Mouse (Mus musculus) liver, embryonic 14.5 days (tissue): ENCODE measurements at regions not wholly inside any gene's neighbourhood (a gene's known extent, or its start where the extent isn't known, plus 50 kb on each side); places are given as distances from the start of the nearest gene placed in this dataset.

ENCODE experiments used
- ATAC-seq: fragments of 200-750 bp; cut with Nextera tagmentation; 2 replicates; pipeline ENCODE4 v1.8.0; 2017; ENCODE audit warnings: moderate number of reproducible peaks, mild to moderate bottlenecking, moderate library complexity; ENCODE audit not compliant: insufficient read depth
- DNase-seq, 3 experiments: peaks; one replicate each; pipeline ENCODE4 v3.0.0-alpha.2; 2012 to 2013; ENCODE audit warnings: low read depth in 3 of 3, low spot score in 3 of 3
- H3K27ac ChIP-seq: fragments of 300-500 bp; sonication (generic); 2 replicates; pipeline ENCODE4 v1.5.1; 2014; ENCODE audit warnings: moderate library complexity, mild to moderate bottlenecking, control low read depth, inconsistent platforms
- H3K27me3 ChIP-seq: fragments of 300-500 bp; sonication (generic); 2 replicates; pipeline ENCODE4 v1.6.1; 2014; ENCODE audit warnings: mild to moderate bottlenecking, low read length, moderate library complexity; ENCODE audit not compliant: control insufficient read depth, insufficient read depth
- H3K36me3 ChIP-seq: fragments of 300-500 bp; sonication (generic); replicated peaks from 2 replicates; pipeline ENCODE4 v1.6.1; 2014; ENCODE audit warnings: low read depth; ENCODE audit not compliant: control insufficient read depth, insufficient read depth
- H3K4me1 ChIP-seq, 2 experiments: fragments of 200-500 bp in 1 of 2; fragments of 300-500 bp in 1 of 2; sonication (generic) in 1 of 2; replicated peaks; 2 replicates each; pipeline ENCODE4 v1.6.1; 2012 to 2014; ENCODE audit warnings: antibody characterized with exemption in 1 of 2, inconsistent platforms in 1 of 2, low read length in 1 of 2; ENCODE audit not compliant: control insufficient read depth in 2 of 2, insufficient read depth in 2 of 2
- H3K4me2 ChIP-seq: fragments of 300-500 bp; sonication (generic); 2 replicates; pipeline ENCODE4 v1.6.1; 2014; ENCODE audit warnings: low read depth, mild to moderate bottlenecking, control low read depth, moderate library complexity
- H3K4me3 ChIP-seq, 2 experiments: fragments of 200-500 bp in 1 of 2; fragments of 300-500 bp in 1 of 2; sonication (generic) in 1 of 2; 2 replicates each; pipeline ENCODE4 v1.5.1; 2012 to 2014; ENCODE audit warnings: low read depth in 2 of 2, low read length in 2 of 2, mild to moderate bottlenecking in 2 of 2, control low read depth in 1 of 2, inconsistent platforms in 1 of 2, moderate library complexity in 1 of 2; ENCODE audit not compliant: insufficient read depth in 1 of 2
- H3K9ac ChIP-seq: fragments of 300-500 bp; sonication (generic); replicated peaks from 2 replicates; pipeline ENCODE4 v1.6.1; 2014; ENCODE audit warnings: mild to moderate bottlenecking, control low read depth, moderate library complexity
- H3K9me3 ChIP-seq: fragments of 300-500 bp; sonication (generic); 2 replicates; pipeline ENCODE4 v1.6.1; 2016; ENCODE audit warnings: low read length, mixed read lengths; ENCODE audit not compliant: control insufficient read depth
- CTCF ChIP-seq: IDR thresholded peaks from 2 replicates; pipeline ENCODE4 v1.5.1; 2016; ENCODE audit warnings: antibody characterized with exemption, low read depth, control low read depth
- EP300 ChIP-seq: IDR thresholded peaks from 2 replicates; pipeline ENCODE4 v1.6.1; 2016; ENCODE audit warnings: antibody characterized with exemption, low read depth
- WGBS: fragments of 180-500 bp; shearing (Covaris S2); extraction: QIAGEN DNeasy Blood & Tissue Kit; methylation state at CpG from one replicate; pipeline ENCODE4 v1.1.7; 2014; ENCODE audit not compliant: insufficient replicate concordance; 5-methylcytosine and 5-hydroxymethylcytosine counted together

GRCm38 (mm10) chr7:68480336-68480735, 206.7 kb downstream of the Fam169b start:
- Histone ChIP-seq H3K4me3 (no peak overlapping the region), H3K27me3 (no peaks in the 10 kb centered on the region), H3K9me3 (no peaks in the 10 kb centered on the region), H3K4me2 (no peak overlapping the region), H3K4me1 (no peaks in the 10 kb centered on the region), H3K27ac (no peak overlapping the region), H3K9ac (no peak overlapping the region), H3K36me3 (no peaks in the 10 kb centered on the region)
- 45% methylated on average over 3 of the region's 3 CpGs for WGBS
- DNase-seq (no peak), ATAC-seq (no peak)
- TF ChIP-seq EP300 (no peak), CTCF (no peak)

DNA sequence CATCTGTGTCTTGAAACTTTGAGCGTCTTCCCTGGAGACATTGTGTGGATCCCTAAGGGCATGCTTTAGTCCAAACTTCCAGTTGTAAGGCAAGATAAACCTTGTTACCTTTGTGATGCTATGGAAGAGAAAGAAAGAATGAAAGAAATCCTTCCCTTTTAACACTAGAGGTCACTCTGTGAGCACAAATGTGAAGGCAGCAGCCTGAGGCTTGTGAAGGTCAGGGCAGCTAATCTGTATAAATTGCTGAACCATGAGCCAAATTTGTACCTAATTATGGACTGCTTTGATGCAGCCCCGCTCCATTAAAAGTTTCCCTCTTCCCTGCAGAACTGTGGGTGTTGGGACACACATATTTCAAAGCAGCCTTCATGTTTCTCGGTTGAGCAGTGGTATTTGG, 204.4 kb downstream of the Fam169b start:
- DNase-seq (no peak), ATAC-seq (no peak)
- TF ChIP-seq EP300 (no peak), CTCF (no peak)
- Histone ChIP-seq H3K9ac (no peak overlapping the region), H3K27me3 (no peaks in the 10 kb centered on the region), H3K4me2 (no peak overlapping the region), H3K27ac (no peak overlapping the region), H3K4me1 (no peaks in the 10 kb centered on the region), H3K9me3 (no peaks in the 10 kb centered on the region), H3K36me3 (no peaks in the 10 kb centered on the region), H3K4me3 (no peak overlapping the region)
- WGBS: 48% methylated on average over 3 of the region's 3 CpGs

- Histone ChIP-seq H3K9ac (no peak overlapping the region), H3K9me3 (no peaks in the 10 kb centered on the region), H3K4me2 (no peak overlapping the region), H3K27ac (no peak overlapping the region), H3K4me3 (no peak overlapping the region), H3K27me3 (no peaks in the 10 kb centered on the region), H3K4me1 (no peaks in the 10 kb centered on the region), H3K36me3 (no peaks in the 10 kb centered on the region)
- TF ChIP-seq CTCF: no peak
- TF ChIP-seq EP300: no peak
- ATAC-seq: no peak
- DNase-seq: no peak
- 29% methylated on average over 5 of the region's 5 CpGs for WGBS
Measured at GRCm38 (mm10) chr7:68472800-68473199, 199.2 kb downstream of the Fam169b start.

- no peak overlapping the region for H3K4me2 ChIP-seq
- no peaks in the 10 kb centered on the region for H3K27me3 ChIP-seq
- no peak for DNase-seq
- no peak overlapping the region for H3K4me3 ChIP-seq
- no peaks in the 10 kb centered on the region for H3K9me3 ChIP-seq
- H3K4me1 ChIP-seq: no peaks in the 10 kb centered on the region
- no peak overlapping the region for H3K27ac ChIP-seq
- no peak for ATAC-seq
- no peak overlapping the region for H3K9ac ChIP-seq
- H3K36me3 ChIP-seq: no peaks in the 10 kb centered on the region
- TF ChIP-seq EP300: no peak
- TF ChIP-seq CTCF: no peak
- 64% methylated on average over 11 of the region's 11 CpGs for WGBS
Measured at GRCm38 (mm10) chr7:68470983-68471382, 197.3 kb downstream of the Fam169b start.

- ATAC-seq: no peak
- TF ChIP-seq CTCF (no peak), EP300 (no peak)
- Histone ChIP-seq H3K27ac (no peak overlapping the region), H3K4me3 (no peak overlapping the region), H3K9ac (no peak overlapping the region), H3K36me3 (no peaks in the 10 kb centered on the region), H3K9me3 (no peaks in the 10 kb centered on the region), H3K4me1 (no peaks in the 10 kb centered on the region), H3K27me3 (no peaks in the 10 kb centered on the region), H3K4me2 (no peak overlapping the region)
- no peak for DNase-seq
- WGBS: 56% methylated on average over 5 of the region's 5 CpGs
Measured at GRCm38 (mm10) chr7:68468574-68468973, 194.9 kb downstream of the Fam169b start.
